Mouse (Mus musculus) layer of hippocampus, postnatal 10 days (tissue): Measurements from ENCODE around the gene Tcerg1l. TPM values are rescaled to one million over a fixed set of nuclear protein-coding genes. Genes with fewer than 3 reads are reported as not detected.

Experiments
- DNase-seq, 2 experiments: peaks; one replicate each; pipeline ENCODE4 v3.0.0; 2021; ENCODE audit warnings: low spot score in 2 of 2
- long read RNA-seq: library from polyadenylated mRNA; stranded (forward); transcript quantifications from one replicate; pipeline ENCODE4 v2.0.0, GENCODE M21; 2023
- total RNA-seq, 2 experiments: library from RNA; stranded (reverse); gene quantifications; 2 replicates each; pipeline ENCODE4 v1.2.3; 2021

Tcerg1l gene
- 10 to 100 TPM; 12.8 to 16.1 TPM for total RNA-seq
- long read RNA-seq, transcript Tcerg1l-201 (12 exons, 2,565 nt), result major isoform, 13 of 17 reads
- long read RNA-seq, partial matches to known transcripts, result 2 of 17 reads
- long read RNA-seq, other reads (novel, unspliced or antisense), result 2 of 17 reads

- DNase-seq, result peak; percentile 28 to 50
These were observed at the start of gene Tcerg1l for GRCm38 (mm10) chr7:138397485-138398181. Tcerg1l (minus strand) TSS chr7:138397730.

- DNase-seq, result no peak
These were observed 44.6 kb upstream of the Tcerg1l start for GRCm38 (mm10) chr7:138442096-138442495.

GRCm38 (mm10) chr7:138432541-138432940, 35.0 kb upstream of the Tcerg1l start:
- no peak for DNase-seq

GRCm38 (mm10) chr7:138431456-138431855, 33.9 kb upstream of the Tcerg1l start:
- DNase-seq, result no peak

GRCm38 (mm10) chr7:138429916-138430315, 32.4 kb upstream of the Tcerg1l start:
- DNase-seq, result no peak

- DNase-seq, result peak; percentile 19 to 44
These were observed 31.3 kb upstream of the Tcerg1l start for GRCm38 (mm10) chr7:138428826-138429225.

GRCm38 (mm10) chr7:138427441-138427840, 29.9 kb upstream of the Tcerg1l start:
- DNase-seq, result no peak

GRCm38 (mm10) chr7:138413496-138413895, 16.0 kb upstream of the Tcerg1l start:
- no peak for DNase-seq

- no peak for DNase-seq
These were observed 4.1 kb upstream of the Tcerg1l start for GRCm38 (mm10) chr7:138401641-138402040.

GRCm38 (mm10) chr7:138400506-138401272, 3.2 kb upstream of the Tcerg1l start:
- no peak for DNase-seq

- DNase-seq, result peak; percentile 79 to 89
These were observed 758 bp upstream of the Tcerg1l start for GRCm38 (mm10) chr7:138398182-138398793.

GRCm38 (mm10) chr7:138396863-138397484, 556 bp downstream of the Tcerg1l start:
- DNase-seq, result peak; percentile 45 to 61

GRCm38 (mm10) chr7:138396109-138396862, 1.2 kb downstream of the Tcerg1l start:
- DNase-seq, result no peak

- no peak for DNase-seq
These were observed 7.6 kb downstream of the Tcerg1l start for GRCm38 (mm10) chr7:138389941-138390340.

GRCm38 (mm10) chr7:138389071-138389470, 8.5 kb downstream of the Tcerg1l start:
- DNase-seq, result no peak

- no peak for DNase-seq
These were observed 18.3 kb downstream of the Tcerg1l start for GRCm38 (mm10) chr7:138379221-138379620.

- no peak for DNase-seq
These were observed 19.0 kb downstream of the Tcerg1l start for GRCm38 (mm10) chr7:138378546-138378945.

- no peak for DNase-seq
These were observed 22.0 kb downstream of the Tcerg1l start for GRCm38 (mm10) chr7:138375573-138375972.

- no peak for DNase-seq
These were observed 23.2 kb downstream of the Tcerg1l start for GRCm38 (mm10) chr7:138374376-138374775.

GRCm38 (mm10) chr7:138373530-138373929, 24.0 kb downstream of the Tcerg1l start:
- DNase-seq, result no peak

- DNase-seq, result no peak
These were observed 30.0 kb downstream of the Tcerg1l start for GRCm38 (mm10) chr7:138367570-138367969.
